Mouse (Mus musculus): ENCODE results near the gene Acmsd.

DNA sequence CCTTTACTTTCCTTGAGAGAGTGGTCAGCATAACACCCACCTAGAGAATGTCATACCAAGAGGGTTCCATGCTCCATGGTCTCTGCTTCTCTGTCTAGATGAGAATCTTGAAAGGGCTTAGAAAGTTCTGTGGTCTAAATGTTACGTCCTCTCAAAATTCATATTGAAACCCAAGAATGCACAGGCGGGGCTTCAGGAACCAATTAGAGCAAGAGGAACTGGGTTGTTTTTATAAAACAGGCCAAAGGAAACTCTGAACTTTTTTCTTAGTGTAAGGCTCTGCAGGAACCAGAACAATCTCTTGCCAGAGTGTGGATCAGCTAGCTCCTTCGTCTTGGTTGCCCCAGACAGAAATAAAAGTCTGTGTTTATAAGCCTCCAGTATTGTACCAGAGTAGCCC lies 3.6 kb downstream of the Acmsd start:
- no peak for TF ChIP-seq CTCF (IDR thresholded peaks at IDR 0.05; ENCODE audit: low read depth)
- no peak for TF ChIP-seq EP300 (IDR thresholded peaks at IDR 0.05; ENCODE audit: low read depth)
